Mouse (Mus musculus): ENCODE measurements around the gene Sesn2.
"Not testable (repeated sequence)": the region's sequence is repeated elsewhere in the genome, so short reads cannot be mapped to it uniquely, and the experiment has no call there.

Sesn2 gene

GRCm38 (mm10) chr4:132510352-132510798 is at the start of gene Sesn2:
Gene Sesn2 (minus strand): TSS chr4:132510501.
- peak; percentile 95 to 97 for DNase-seq (ENCODE audit: low spot score in 2 of 2)

GRCm38 (mm10) chr4:132555550-132555949 is 45.2 kb upstream of the Sesn2 start:
- not testable (repeated sequence) for DNase-seq (ENCODE audit: low spot score in 2 of 2)

- no peak for DNase-seq (ENCODE audit: low spot score in 2 of 2)
Observed at GRCm38 (mm10) chr4:132554653-132555052, 44.4 kb upstream of the Sesn2 start.

- DNase-seq (ENCODE audit: low spot score in 2 of 2), result no peak
Observed at GRCm38 (mm10) chr4:132554221-132554620, 43.9 kb upstream of the Sesn2 start.

- peak in 1 of 2 experiments; percentile 51 for DNase-seq (ENCODE audit: low spot score in 2 of 2)
Observed at GRCm38 (mm10) chr4:132545851-132546250, 35.5 kb upstream of the Sesn2 start.

- DNase-seq (ENCODE audit: low spot score in 2 of 2), result no peak
Observed at GRCm38 (mm10) chr4:132542724-132543123, 32.4 kb upstream of the Sesn2 start.

- no peak for DNase-seq (ENCODE audit: low spot score in 2 of 2)
Observed at GRCm38 (mm10) chr4:132541413-132541812, 31.1 kb upstream of the Sesn2 start.

- DNase-seq (ENCODE audit: low spot score in 2 of 2), result no peak
Observed at GRCm38 (mm10) chr4:132539481-132539880, 29.2 kb upstream of the Sesn2 start.

- DNase-seq (ENCODE audit: low spot score in 2 of 2), result peak; percentile 86 to 94
Observed at GRCm38 (mm10) chr4:132535406-132536121, 25.3 kb upstream of the Sesn2 start, which contains the start of gene Dnajc8. Gene Dnajc8 (plus strand): TSS chr4:132535550.

GRCm38 (mm10) chr4:132532981-132533916 is 22.9 kb upstream of the Sesn2 start, which contains the start of gene Atpif1:
Gene Atpif1 (minus strand): TSS chr4:132533659.
- DNase-seq (ENCODE audit: low spot score in 2 of 2), result peak; percentile 81 to 86

GRCm38 (mm10) chr4:132532496-132532895 is 22.2 kb upstream of the Sesn2 start:
- DNase-seq (ENCODE audit: low spot score in 2 of 2), result no peak

GRCm38 (mm10) chr4:132530033-132530804 is 19.9 kb upstream of the Sesn2 start:
- no peak for DNase-seq (ENCODE audit: low spot score in 2 of 2)

GRCm38 (mm10) chr4:132529344-132529743 is 19.0 kb upstream of the Sesn2 start:
- DNase-seq (ENCODE audit: low spot score in 2 of 2), result no peak

- no peak for DNase-seq (ENCODE audit: low spot score in 2 of 2)
Observed at GRCm38 (mm10) chr4:132527917-132528522, 17.7 kb upstream of the Sesn2 start.

- no peak for DNase-seq (ENCODE audit: low spot score in 2 of 2)
Observed at GRCm38 (mm10) chr4:132526678-132527077, 16.4 kb upstream of the Sesn2 start.

- DNase-seq (ENCODE audit: low spot score in 2 of 2), result no peak
Observed at GRCm38 (mm10) chr4:132524808-132525207, 14.5 kb upstream of the Sesn2 start.

GRCm38 (mm10) chr4:132524321-132524741 is 14.0 kb upstream of the Sesn2 start:
- DNase-seq (ENCODE audit: low spot score in 2 of 2), result no peak

- no peak for DNase-seq (ENCODE audit: low spot score in 2 of 2)
Observed at GRCm38 (mm10) chr4:132519188-132519587, 8.9 kb upstream of the Sesn2 start.

GRCm38 (mm10) chr4:132518066-132518465 is 7.8 kb upstream of the Sesn2 start:
- no peak for DNase-seq (ENCODE audit: low spot score in 2 of 2)

GRCm38 (mm10) chr4:132515369-132516155 is 5.3 kb upstream of the Sesn2 start:
- DNase-seq (ENCODE audit: low spot score in 2 of 2), result peak; percentile 88 to 94
